Mouse (Mus musculus) small intestine, adult 2 months (tissue): ENCODE measurements at regions not wholly inside any gene's neighbourhood (a gene's known extent, or its start where the extent isn't known, plus 50 kb on each side); places are given as distances from the start of the nearest gene placed in this dataset.

Experiments
- CTCF ChIP-seq: fragments of 200-500 bp; IDR thresholded peaks from 2 replicates; pipeline ENCODE4 v1.5.1; 2012; ENCODE audit warnings: low read depth, mild to moderate bottlenecking, control low read depth, inconsistent platforms, low read length, moderate library complexity, mixed read lengths; ENCODE audit not compliant: insufficient replicate concordance, insufficient read length; ENCODE audit errors: extremely low read depth
- POLR2A ChIP-seq: fragments of 200-500 bp; IDR thresholded peaks from 2 replicates; pipeline ENCODE4 v1.6.1; 2012; ENCODE audit warnings: low read depth, mild to moderate bottlenecking, control low read depth, inconsistent platforms, low read length, moderate library complexity

- TF ChIP-seq POLR2A = no peak
- no peak for TF ChIP-seq CTCF
Measured at GRCm38 (mm10) chr9:116346495-116346894, 171.3 kb upstream of the Tgfbr2 start.
